Comparison of ENCODE assay signal across 20 mouse cellular contexts in the genomic region with DNA sequence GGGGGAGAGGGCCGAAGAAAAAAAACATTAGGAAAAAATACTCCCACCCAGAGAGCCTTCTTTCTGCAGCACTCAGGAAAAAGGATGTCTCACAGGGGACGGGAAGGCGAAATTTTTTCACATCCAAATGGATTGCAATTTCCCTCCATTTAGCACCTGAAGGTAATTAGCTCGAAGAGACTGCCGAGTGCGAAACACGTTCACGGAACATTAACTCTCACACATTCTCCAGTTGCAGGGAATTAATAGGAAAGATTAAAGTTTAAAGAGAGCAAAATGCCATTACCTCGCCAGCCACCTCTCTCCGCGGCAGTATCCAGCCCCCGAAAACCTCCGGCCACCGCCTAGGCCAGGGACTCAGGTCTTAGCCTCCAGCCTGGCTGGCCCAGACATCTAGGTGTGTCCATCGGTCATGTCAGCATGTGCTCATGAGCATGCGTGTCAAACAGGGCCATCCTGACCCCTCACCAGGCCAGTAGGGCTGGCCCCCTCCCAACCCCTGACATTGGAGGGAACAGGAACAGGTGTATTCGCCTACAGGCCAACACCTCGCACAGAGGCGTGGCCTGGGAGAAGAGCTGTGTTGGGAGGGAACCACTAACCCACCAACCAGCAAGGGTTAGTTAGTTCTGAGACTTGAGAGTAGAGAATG.
DNase-seq lines count a peak whose midpoint lies in the region; ATAC-seq lines count a peak whose summit lies in the region.
"Had no signal": no experiment of that assay in that cellular context is flagged by ENCODE, and none has a peak within 500 bp of the region (broad histone marks: within the 10 kb centered on the region; RNA-seq: fewer than 3 reads in every experiment).

No protein-coding gene starts in this region.

- no peak for ATAC-seq in hindbrain, embryonic 15.5 days (ENCODE audit: low FRiP score, low read depth)
- ATAC-seq in kidney, embryonic 16.5 days (ENCODE audit: low FRiP score, low TSS enrichment): peak; percentile 80
- no peak for ATAC-seq in limb, embryonic 13.5 days (ENCODE audit: low FRiP score, low read depth)
- no peak for ATAC-seq in liver, embryonic 11.5 days (replicated peaks; ENCODE audit: low FRiP score)
- ATAC-seq: forebrain, embryonic 16.5 days; intestine, postnatal 0 days had no signal

- H3K4me3 ChIP-seq in hindbrain, embryonic 15.5 days: no peak overlapping the region
- no peak overlapping the region for H3K4me3 ChIP-seq in hindbrain, embryonic 10.5 days
- no peak overlapping the region for H3K4me3 ChIP-seq in kidney, embryonic 16.5 days (ENCODE audit: low read length)
- H3K4me3 ChIP-seq in limb, embryonic 13.5 days: no peak overlapping the region
- H3K4me3 ChIP-seq in liver, embryonic 11.5 days (ENCODE audit: low read depth, low read length): no peak overlapping the region
- H3K4me3 ChIP-seq: embryonic facial prominence, embryonic 13.5 days; heart, adult 2 months; lung, embryonic 15.5 days; midbrain, embryonic 10.5 days had no signal

- DNase-seq in hindbrain, embryonic 10.5 days (ENCODE audit: low spot score): no peak
- DNase-seq in kidney, adult 11 months: peak; percentile 40
- DNase-seq in liver, embryonic 11.5 days (ENCODE audit: low spot score): no peak
- no peak for DNase-seq in embryo, embryonic 9.5 days (ENCODE audit: extremely low spot score)
- no peak for DNase-seq in heart, postnatal 36 days
- DNase-seq: cerebellum, adult 9-10 months; gastrocnemius, postnatal 25 days; heart, adult 2 months; layer of hippocampus, adult 9-11 months; right cerebral cortex, postnatal 25 days had no signal

- intact Hi-C loops in heart, postnatal 36 days (cut with DNase I): no loop called here

- no peaks in the 10 kb centered on the region for H3K36me3 ChIP-seq in hindbrain, embryonic 15.5 days
- H3K36me3 ChIP-seq in hindbrain, embryonic 10.5 days: no peaks in the 10 kb centered on the region
- H3K36me3 ChIP-seq in kidney, embryonic 16.5 days (ENCODE audit: insufficient read depth, low read length): no peaks in the 10 kb centered on the region
- H3K36me3 ChIP-seq in limb, embryonic 13.5 days: no peaks in the 10 kb centered on the region
- H3K36me3 ChIP-seq in liver, embryonic 11.5 days (ENCODE audit: control insufficient read depth, insufficient read depth, low read length): no peaks in the 10 kb centered on the region
- H3K36me3 ChIP-seq: embryonic facial prominence, embryonic 13.5 days; lung, embryonic 15.5 days; midbrain, embryonic 10.5 days had no signal

- H3K9ac ChIP-seq in hindbrain, embryonic 15.5 days: no peak overlapping the region
- peak overlapping the region; percentile 24; the same call in 1 of the 2 replicates for H3K9ac ChIP-seq in kidney, embryonic 16.5 days (replicated peaks; ENCODE audit: low read length)
- H3K9ac ChIP-seq in limb, embryonic 13.5 days: no peak overlapping the region
- no peak overlapping the region for H3K9ac ChIP-seq in liver, embryonic 11.5 days (ENCODE audit: low read depth, low read length)
- H3K9ac ChIP-seq: embryonic facial prominence, embryonic 13.5 days; liver, embryonic 14.5 days; lung, embryonic 15.5 days had no signal

- H3K9me3 ChIP-seq in hindbrain, embryonic 15.5 days: no peaks in the 10 kb centered on the region
- no peaks in the 10 kb centered on the region for H3K9me3 ChIP-seq in hindbrain, embryonic 10.5 days
- 0 out of 2 replicates have a peak, but pooled peaks cover 3% of the 10 kb centered on the region for H3K9me3 ChIP-seq in kidney, embryonic 16.5 days (ENCODE audit: low read length)
- no peaks in the 10 kb centered on the region; the same call in 1 of the 2 replicates for H3K9me3 ChIP-seq in limb, embryonic 13.5 days
- no peaks in the 10 kb centered on the region; the same call in 1 of the 2 replicates for H3K9me3 ChIP-seq in liver, embryonic 11.5 days (ENCODE audit: control insufficient read depth, low read length)
- H3K9me3 ChIP-seq: embryonic facial prominence, embryonic 13.5 days; lung, embryonic 15.5 days; midbrain, embryonic 10.5 days had no signal

- H3K4me2 ChIP-seq in hindbrain, embryonic 15.5 days: no peak overlapping the region
- H3K4me2 ChIP-seq in kidney, embryonic 16.5 days (replicated peaks; ENCODE audit: low read depth, low read length): peak overlapping the region; percentile 32
- H3K4me2 ChIP-seq in limb, embryonic 13.5 days (replicated peaks): peak overlapping the region; percentile 30; the same call in 1 of the 2 replicates
- no peak overlapping the region for H3K4me2 ChIP-seq in liver, embryonic 11.5 days
- H3K4me2 ChIP-seq: embryonic facial prominence, embryonic 13.5 days; lung, embryonic 15.5 days had no signal

- H3K4me1 ChIP-seq in hindbrain, embryonic 15.5 days (replicated peaks): peaks cover 8% of the 10 kb centered on the region
- H3K4me1 ChIP-seq in hindbrain, embryonic 10.5 days (replicated peaks): peaks cover 12% of the 10 kb centered on the region
- peaks cover 18% of the 10 kb centered on the region for H3K4me1 ChIP-seq in kidney, embryonic 16.5 days (ENCODE audit: insufficient read depth, low read length)
- H3K4me1 ChIP-seq in limb, embryonic 13.5 days: peaks cover 19% of the 10 kb centered on the region
- H3K4me1 ChIP-seq in liver, embryonic 11.5 days (replicated peaks; ENCODE audit: control insufficient read depth, insufficient read depth, low read length): no peaks in the 10 kb centered on the region
- H3K4me1 ChIP-seq: embryonic facial prominence, embryonic 13.5 days; lung, embryonic 15.5 days had no signal

- no peaks in the 10 kb centered on the region for H3K27me3 ChIP-seq in hindbrain, embryonic 15.5 days
- peaks cover 33% of the 10 kb centered on the region for H3K27me3 ChIP-seq in hindbrain, embryonic 10.5 days (ENCODE audit: insufficient read depth, poor library complexity, severe bottlenecking)
- H3K27me3 ChIP-seq in kidney, embryonic 16.5 days (ENCODE audit: insufficient read depth, low read length): no peaks in the 10 kb centered on the region
- peaks cover 57% of the 10 kb centered on the region for H3K27me3 ChIP-seq in limb, embryonic 13.5 days
- 0 out of 2 replicates have a peak, but pooled peaks cover 2% of the 10 kb centered on the region for H3K27me3 ChIP-seq in liver, embryonic 11.5 days (replicated peaks; ENCODE audit: control insufficient read depth, insufficient read depth, low read length)

- peak overlapping the region; percentile 69 for H3K27ac ChIP-seq in hindbrain, embryonic 15.5 days (replicated peaks)
- no peak overlapping the region for H3K27ac ChIP-seq in hindbrain, embryonic 10.5 days
- H3K27ac ChIP-seq in kidney, embryonic 16.5 days (ENCODE audit: low read length): peak overlapping the region; percentile 86
- H3K27ac ChIP-seq in limb, embryonic 13.5 days: no peak overlapping the region
- H3K27ac ChIP-seq in liver, embryonic 11.5 days (ENCODE audit: low read depth, low read length): no peak overlapping the region
- H3K27ac ChIP-seq: embryonic facial prominence, embryonic 13.5 days; heart, adult 2 months; liver, embryonic 14.5 days; lung, embryonic 15.5 days; macrophage; midbrain, embryonic 10.5 days had no signal

- 73% methylated on average over 19 of the region's 19 CpGs for WGBS in hindbrain, embryonic 15.5 days
- WGBS in hindbrain, embryonic 10.5 days: 83% methylated on average over 19 of the region's 19 CpGs
- 17% methylated on average over 19 of the region's 19 CpGs for WGBS in kidney, embryonic 16.5 days
- WGBS in limb, embryonic 13.5 days: 42% methylated on average over 19 of the region's 19 CpGs
- 72% methylated on average over 19 of the region's 19 CpGs for WGBS in liver, embryonic 11.5 days

Comparison
In these comparisons a context has a peak if more than half of its experiments do, and no peak if none do; other contexts are left out.
1. H3K27ac ChIP-seq: peak in hindbrain, embryonic 15.5 days (single experiment) and kidney, embryonic 16.5 days (single experiment); none in hindbrain, embryonic 10.5 days (single experiment), limb, embryonic 13.5 days (single experiment) and liver, embryonic 11.5 days (single experiment).
2. H3K4me2 ChIP-seq: peak in kidney, embryonic 16.5 days (single experiment) and limb, embryonic 13.5 days (single experiment); none in hindbrain, embryonic 15.5 days (single experiment) and liver, embryonic 11.5 days (single experiment).